Mouse (Mus musculus) lung, embryonic 14.5 days (tissue): ENCODE measurements at regions not wholly inside any gene's neighbourhood (a gene's known extent, or its start where the extent isn't known, plus 50 kb on each side); places are given as distances from the start of the nearest gene placed in this dataset.

Source experiments
- ATAC-seq: fragments of 200-750 bp; cut with Nextera tagmentation; 2 replicates; pipeline ENCODE4 v1.8.0; 2017; ENCODE audit warnings: mild to moderate bottlenecking, moderate TSS enrichment, moderate library complexity; ENCODE audit not compliant: insufficient read depth
- DNase-seq: peaks from one replicate; pipeline ENCODE4 v3.0.0-alpha.2; 2015
- H3K27ac ChIP-seq: fragments of 300-500 bp; sonication (generic); 2 replicates; pipeline ENCODE4 v1.5.1; 2014; ENCODE audit warnings: low read depth, mild to moderate bottlenecking, moderate library complexity
- H3K27me3 ChIP-seq: fragments of 300-500 bp; sonication (generic); 2 replicates; pipeline ENCODE4 v1.6.1; 2014; ENCODE audit warnings: low read length, control low read depth; ENCODE audit not compliant: insufficient read depth
- H3K36me3 ChIP-seq: fragments of 300-500 bp; sonication (generic); 2 replicates; pipeline ENCODE4 v1.6.1; 2014; ENCODE audit warnings: control low read depth; ENCODE audit not compliant: insufficient read depth
- H3K4me1 ChIP-seq: fragments of 300-500 bp; sonication (generic); 2 replicates; pipeline ENCODE4 v1.6.1; 2014; ENCODE audit warnings: antibody characterized with exemption, control low read depth; ENCODE audit not compliant: insufficient read depth
- H3K4me2 ChIP-seq: fragments of 300-500 bp; sonication (generic); 2 replicates; pipeline ENCODE4 v1.6.1; 2014; ENCODE audit warnings: mild to moderate bottlenecking
- H3K4me3 ChIP-seq: fragments of 300-500 bp; sonication (generic); 2 replicates; pipeline ENCODE4 v1.5.1; 2014; ENCODE audit warnings: low read depth, low read length
- H3K9ac ChIP-seq: fragments of 300-500 bp; sonication (generic); 2 replicates; pipeline ENCODE4 v1.6.1; 2014
- H3K9me3 ChIP-seq: fragments of 300-500 bp; sonication (generic); 2 replicates; pipeline ENCODE4 v1.6.1; 2016; ENCODE audit warnings: low read depth, low read length, control low read depth
- CTCF ChIP-seq: IDR thresholded peaks from 2 replicates; pipeline ENCODE4 v1.5.1; 2016; ENCODE audit warnings: antibody characterized with exemption, low read depth
- WGBS: fragments of 180-500 bp; shearing (Covaris S2); extraction: QIAGEN DNeasy Blood & Tissue Kit; methylation state at CpG from one replicate; pipeline ENCODE4 v1.1.7; 2014; 5-methylcytosine and 5-hydroxymethylcytosine counted together

DNA sequence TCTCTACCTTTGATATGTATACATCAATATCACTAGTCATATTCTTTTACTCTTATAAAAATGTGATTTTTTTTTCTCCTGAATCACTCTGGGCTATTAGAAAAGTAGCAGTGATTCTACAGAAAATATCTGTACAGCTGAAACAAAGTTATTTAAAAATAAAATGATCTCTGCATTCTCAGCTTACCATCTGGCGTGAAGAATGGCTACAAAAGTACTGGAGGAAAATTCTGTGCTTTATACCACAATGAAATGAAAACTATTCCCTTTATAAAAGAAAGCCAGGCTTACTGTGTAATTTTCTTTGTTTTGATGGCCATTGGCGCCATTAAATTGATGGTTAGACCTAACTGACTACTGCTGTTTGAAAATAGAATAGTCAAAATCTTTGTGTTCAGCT, 254.8 kb downstream of the Triml1 start:
- ATAC-seq = no peak
- Histone ChIP-seq H3K4me2 (no peak overlapping the region), H3K4me1 (no peaks in the 10 kb centered on the region), H3K9me3 (no peaks in the 10 kb centered on the region), H3K36me3 (no peaks in the 10 kb centered on the region), H3K27ac (no peak overlapping the region), H3K4me3 (no peak overlapping the region), H3K27me3 (no peaks in the 10 kb centered on the region), H3K9ac (no peak overlapping the region)
- 88% methylated on average over 2 of the region's 2 CpGs for WGBS
- DNase-seq = no peak
- no peak for TF ChIP-seq CTCF

DNA sequence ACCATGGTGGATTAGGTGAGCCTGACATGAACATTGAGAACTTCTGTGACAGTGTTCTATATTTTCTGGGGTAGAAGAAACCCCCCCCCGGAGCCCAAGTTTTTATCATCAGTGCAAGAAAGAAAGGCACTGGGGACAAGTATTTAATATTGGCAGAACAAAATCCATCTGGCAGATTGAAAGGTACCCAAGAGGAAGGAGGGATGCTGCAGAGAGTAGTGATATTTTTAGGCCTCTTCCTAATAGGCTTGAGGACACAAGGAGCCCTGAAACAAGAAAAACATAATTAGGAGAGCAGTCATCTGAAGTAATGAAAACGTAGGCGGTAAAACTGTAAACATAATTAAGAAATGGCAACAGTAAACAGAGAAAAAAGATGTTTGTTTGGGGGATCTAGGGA, 271.0 kb downstream of the Triml1 start:
- Histone ChIP-seq H3K4me2 (no peak overlapping the region), H3K36me3 (no peaks in the 10 kb centered on the region), H3K4me3 (no peak overlapping the region), H3K9me3 (no peaks in the 10 kb centered on the region), H3K9ac (no peak overlapping the region), H3K27ac (no peak overlapping the region), H3K27me3 (no peaks in the 10 kb centered on the region), H3K4me1 (no peaks in the 10 kb centered on the region)
- ATAC-seq (no peak), DNase-seq (no peak)
- WGBS = 79% methylated on average over 3 of the region's 3 CpGs
- no peak for TF ChIP-seq CTCF
